Mouse (Mus musculus) forebrain, embryonic 11.5 days (tissue): Measurements from ENCODE around the gene Rwdd2b. TPM values are rescaled to one million over a fixed set of nuclear protein-coding genes. Genes with fewer than 3 reads are reported as not detected.

Experiments used
- ATAC-seq: fragments of 200-750 bp; cut with Nextera tagmentation; replicated peaks from 2 replicates; pipeline ENCODE4 v1.8.0; 2017; ENCODE audit warnings: moderate TSS enrichment; ENCODE audit not compliant: low FRiP score
- DNase-seq: peaks from one replicate; pipeline ENCODE4 v3.0.0-alpha.2; 2017; ENCODE audit warnings: low spot score
- H3K27ac ChIP-seq: fragments of 300-500 bp; sonication (generic); 2 replicates; pipeline ENCODE4 v1.5.1; 2014; ENCODE audit warnings: low read depth, low read length
- H3K27me3 ChIP-seq: fragments of 300-500 bp; sonication (generic); 2 replicates; pipeline ENCODE4 v1.6.1; 2014; ENCODE audit warnings: mild to moderate bottlenecking, low read length, mixed read lengths; ENCODE audit not compliant: control insufficient read depth, insufficient read depth
- H3K36me3 ChIP-seq: fragments of 300-500 bp; sonication (generic); 2 replicates; pipeline ENCODE4 v1.6.1; 2014; ENCODE audit warnings: mild to moderate bottlenecking, low read length, moderate library complexity, mixed read lengths; ENCODE audit not compliant: control insufficient read depth, insufficient read depth
- H3K4me1 ChIP-seq: fragments of 300-500 bp; sonication (generic); replicated peaks from 2 replicates; pipeline ENCODE4 v1.6.1; 2014; ENCODE audit warnings: low read length, mixed read lengths; ENCODE audit not compliant: control insufficient read depth, insufficient read depth
- H3K4me2 ChIP-seq: fragments of 300-500 bp; sonication (generic); 2 replicates; pipeline ENCODE4 v1.6.1; 2014; ENCODE audit warnings: low read depth, mild to moderate bottlenecking, low read length, moderate library complexity, mixed read lengths; ENCODE audit not compliant: severe bottlenecking
- H3K4me3 ChIP-seq: fragments of 300-500 bp; sonication (generic); 2 replicates; pipeline ENCODE4 v1.5.1; 2014; ENCODE audit warnings: low read depth, low read length
- H3K9ac ChIP-seq: fragments of 300-500 bp; sonication (generic); 2 replicates; pipeline ENCODE4 v1.6.1; 2014; ENCODE audit warnings: low read length
- H3K9me3 ChIP-seq: fragments of 300-500 bp; sonication (generic); 2 replicates; pipeline ENCODE4 v1.6.1; 2016; ENCODE audit warnings: low read length, mixed read lengths; ENCODE audit not compliant: control insufficient read depth
- WGBS: fragments of 180-500 bp; shearing (Covaris S2); extraction: QIAGEN DNeasy Blood & Tissue Kit; methylation state at CpG from one replicate; pipeline ENCODE4 v1.1.7; 2014; 5-methylcytosine and 5-hydroxymethylcytosine counted together
- polyA plus RNA-seq: library from polyadenylated mRNA; unstranded; fragments of >200 nt; fragmentation: Nextera tagmentation; extraction: Ambion mirVana; gene quantifications from 2 replicates; pipeline ENCODE4 v1.2.1, GENCODE M21; 2014

Rwdd2b gene
- polyA plus RNA-seq, 1 experiment from 2014 or later = 9.6 TPM

- no peaks in the 10 kb centered on the region for H3K36me3 ChIP-seq
- no peaks in the 10 kb centered on the region for H3K9me3 ChIP-seq
- no peak overlapping the region for H3K4me2 ChIP-seq
- 92% methylated on average over 2 of the region's 2 CpGs for whole genome bisulfite sequencing
- H3K27me3 ChIP-seq = no peaks in the 10 kb centered on the region; the same call in 1 of the 2 replicates
- no peak overlapping the region for H3K9ac ChIP-seq
- ATAC-seq = no peak
- H3K4me3 ChIP-seq = no peak overlapping the region
- no peak for DNase-seq
- H3K27ac ChIP-seq = no peak overlapping the region
- H3K4me1 ChIP-seq = peaks cover 4% of the 10 kb centered on the region; the same call in 1 of the 2 replicates
These were observed 12.9 kb upstream of the Rwdd2b start for GRCm38 (mm10) chr16:87453226-87453625.

- no peak for DNase-seq
- Histone ChIP-seq H3K36me3 (no peaks in the 10 kb centered on the region), H3K4me3 (no peak overlapping the region), H3K27me3 (no peaks in the 10 kb centered on the region), H3K4me2 (no peak overlapping the region), H3K9ac (no peak overlapping the region), H3K9me3 (no peaks in the 10 kb centered on the region), H3K27ac (no peak overlapping the region), H3K4me1 (no peaks in the 10 kb centered on the region)
- 96% methylated on average over 3 of the region's 3 CpGs for WGBS
- no peak for ATAC-seq
These were observed 5.2 kb upstream of the Rwdd2b start for GRCm38 (mm10) chr16:87445528-87445927.

- no peaks in the 10 kb centered on the region for H3K36me3 ChIP-seq
- H3K9ac ChIP-seq = no peak overlapping the region
- H3K4me3 ChIP-seq = no peak overlapping the region
- DNase-seq (no peak), ATAC-seq (no peak)
- no peak overlapping the region for H3K27ac ChIP-seq
- H3K4me2 ChIP-seq = no peak overlapping the region
- no peaks in the 10 kb centered on the region for H3K9me3 ChIP-seq
- no peaks in the 10 kb centered on the region for H3K4me1 ChIP-seq
- no peaks in the 10 kb centered on the region for H3K27me3 ChIP-seq
These were observed 4.7 kb upstream of the Rwdd2b start for GRCm38 (mm10) chr16:87445110-87445509.

GRCm38 (mm10) chr16:87444071-87444470 lies 3.7 kb upstream of the Rwdd2b start:
- Histone ChIP-seq H3K4me2 (no peak overlapping the region), H3K9ac (no peak overlapping the region), H3K4me1 (peaks cover 3% of the 10 kb centered on the region; the same call in 1 of the 2 replicates), H3K4me3 (no peak overlapping the region), H3K27me3 (no peaks in the 10 kb centered on the region), H3K9me3 (no peaks in the 10 kb centered on the region), H3K27ac (no peak overlapping the region), H3K36me3 (no peaks in the 10 kb centered on the region)
- no peak for DNase-seq
- 65% methylated on average over 1 of the region's 1 CpGs for WGBS
- ATAC-seq = no peak

GRCm38 (mm10) chr16:87443245-87443644 lies 2.9 kb upstream of the Rwdd2b start:
- no peaks in the 10 kb centered on the region for H3K27me3 ChIP-seq
- no peaks in the 10 kb centered on the region for H3K9me3 ChIP-seq
- no peak overlapping the region for H3K27ac ChIP-seq
- no peaks in the 10 kb centered on the region for H3K36me3 ChIP-seq
- H3K4me2 ChIP-seq = no peak overlapping the region
- ATAC-seq = no peak
- no peak overlapping the region for H3K9ac ChIP-seq
- peaks cover 3% of the 10 kb centered on the region; the same call in 1 of the 2 replicates for H3K4me1 ChIP-seq
- no peak for DNase-seq
- no peak overlapping the region for H3K4me3 ChIP-seq

- Histone ChIP-seq H3K27me3 (no peaks in the 10 kb centered on the region), H3K4me1 (peaks cover 3% of the 10 kb centered on the region; the same call in 1 of the 2 replicates), H3K27ac (no peak overlapping the region), H3K9me3 (no peaks in the 10 kb centered on the region), H3K36me3 (no peaks in the 10 kb centered on the region), H3K4me2 (no peak overlapping the region), H3K4me3 (no peak overlapping the region), H3K9ac (no peak overlapping the region)
- no peak for DNase-seq
- no peak for ATAC-seq
- 58% methylated on average over 5 of the region's 5 CpGs for WGBS
These were observed 1.9 kb upstream of the Rwdd2b start for GRCm38 (mm10) chr16:87442291-87442690.

GRCm38 (mm10) chr16:87441089-87441488 lies 716 bp upstream of the Rwdd2b start:
- Histone ChIP-seq H3K4me1 (peaks cover 3% of the 10 kb centered on the region; the same call in 1 of the 2 replicates), H3K9ac (peak overlapping the region; percentile 90; the same call in 1 of the 2 replicates), H3K27ac (no peak overlapping the region), H3K9me3 (no peaks in the 10 kb centered on the region), H3K36me3 (no peaks in the 10 kb centered on the region), H3K27me3 (no peaks in the 10 kb centered on the region), H3K4me2 (peak overlapping the region; percentile 52), H3K4me3 (peak overlapping the region; percentile 76)
- WGBS = 24% methylated on average over 9 of the region's 9 CpGs
- no peak for ATAC-seq
- no peak for DNase-seq

- peaks cover 3% of the 10 kb centered on the region; the same call in 1 of the 2 replicates for H3K4me1 ChIP-seq
- DNase-seq = no peak
- H3K36me3 ChIP-seq = no peaks in the 10 kb centered on the region
- H3K9ac ChIP-seq = no peak overlapping the region
- no peak overlapping the region for H3K4me2 ChIP-seq
- H3K4me3 ChIP-seq = no peak overlapping the region
- 93% methylated on average over 8 of the region's 8 CpGs for WGBS
- H3K27ac ChIP-seq = no peak overlapping the region
- no peaks in the 10 kb centered on the region for H3K27me3 ChIP-seq
- no peaks in the 10 kb centered on the region for H3K9me3 ChIP-seq
- no peak for ATAC-seq
These were observed 1.7 kb downstream of the Rwdd2b start for GRCm38 (mm10) chr16:87438697-87439096.

GRCm38 (mm10) chr16:87437096-87437495 lies 3.3 kb downstream of the Rwdd2b start:
- Histone ChIP-seq H3K9me3 (no peaks in the 10 kb centered on the region), H3K36me3 (no peaks in the 10 kb centered on the region), H3K4me1 (peaks cover 3% of the 10 kb centered on the region; the same call in 1 of the 2 replicates), H3K4me3 (no peak overlapping the region), H3K27ac (no peak overlapping the region), H3K4me2 (no peak overlapping the region), H3K27me3 (no peaks in the 10 kb centered on the region), H3K9ac (no peak overlapping the region)
- no peak for ATAC-seq
- no peak for DNase-seq
- WGBS = 95% methylated on average over 21 of the region's 21 CpGs
